Mouse (Mus musculus): ENCODE results near the gene Hspb3.

GRCm38 (mm10) chr13:113613341-113613740, 50.1 kb downstream of the Hspb3 start:
- no peak for TF ChIP-seq POLR2A (IDR thresholded peaks at IDR 0.05; ENCODE audit: low read depth, low read length)
- TF ChIP-seq CTCF (IDR thresholded peaks at IDR 0.05; ENCODE audit: extremely low read depth, insufficient read depth, insufficient read length, insufficient replicate concordance): no peak

All from spleen, adult 2 months (tissue).